Mouse (Mus musculus) MEL (cell line): ENCODE data around the gene App. TPM values are rescaled to one million over a fixed set of nuclear protein-coding genes. Genes with fewer than 3 reads are reported as not detected.

Source experiments
- DNase-seq: peaks from one replicate; pipeline ENCODE4 v3.0.0; 2011; ENCODE audit warnings: low read depth, low spot score
- H3K27ac ChIP-seq: 2 replicates; pipeline ENCODE4 v1.5.1; 2012; ENCODE audit warnings: low read depth, mild to moderate bottlenecking, control low read depth, low read length, moderate library complexity; ENCODE audit not compliant: control insufficient read depth
- H3K27me3 ChIP-seq, 2 experiments: fragments of 150-350 bp in 1 of 2; sonication (generic) in 1 of 2; 2 replicates each; pipeline ENCODE4 v1.6.1; 2012; ENCODE audit warnings: low read length in 2 of 2, mild to moderate bottlenecking in 2 of 2, improper control_type of control experiment in 1 of 2, moderate library complexity in 1 of 2; ENCODE audit not compliant: insufficient read depth in 2 of 2, control insufficient read depth in 1 of 2
- H3K36me3 ChIP-seq, 2 experiments: 2 replicates each; pipeline ENCODE4 v1.6.1; 2012 to 2014; ENCODE audit warnings: low read length in 2 of 2, improper control_type of control experiment in 1 of 2, inconsistent platforms in 1 of 2, mild to moderate bottlenecking in 1 of 2; ENCODE audit not compliant: insufficient read depth in 2 of 2, control insufficient read depth in 1 of 2
- H3K4me1 ChIP-seq, 2 experiments: fragments of 150-350 bp in 1 of 2; sonication (generic) in 1 of 2; 2 replicates each; pipeline ENCODE4 v1.6.1; 2012; ENCODE audit warnings: low read length in 2 of 2, improper control_type of control experiment in 1 of 2, mild to moderate bottlenecking in 1 of 2; ENCODE audit not compliant: insufficient read depth in 2 of 2, control insufficient read depth in 1 of 2
- H3K4me3 ChIP-seq, 2 experiments: fragments of 150-350 bp in 1 of 2; sonication (generic) in 1 of 2; 2 replicates each; pipeline ENCODE4 v1.5.1; 2012; ENCODE audit warnings: low read depth in 2 of 2, low read length in 2 of 2, mild to moderate bottlenecking in 2 of 2, moderate library complexity in 2 of 2, control low read depth in 1 of 2, improper control_type of control experiment in 1 of 2; ENCODE audit not compliant: control insufficient read depth in 1 of 2, insufficient read depth in 1 of 2
- H3K79me2 ChIP-seq: 2 replicates; pipeline ENCODE4 v1.6.1; 2012; ENCODE audit warnings: mild to moderate bottlenecking, low read length, moderate library complexity; ENCODE audit not compliant: control insufficient read depth, poor library complexity, insufficient read depth
- H3K9ac ChIP-seq: 2 replicates; pipeline ENCODE4 v1.6.1; 2012; ENCODE audit warnings: low read depth, mild to moderate bottlenecking, control low read depth, low read length, moderate library complexity; ENCODE audit not compliant: control insufficient read depth, poor library complexity, severe bottlenecking
- H3K9me3 ChIP-seq: fragments of 150-350 bp; sonication (generic); replicated peaks from 2 replicates; pipeline ENCODE4 v1.6.1; 2012; ENCODE audit warnings: mild to moderate bottlenecking, low read length, improper control_type of control experiment, moderate library complexity; ENCODE audit not compliant: insufficient read depth
- CHD1 ChIP-seq: IDR thresholded peaks from 2 replicates; pipeline ENCODE4 v1.6.1; 2012; ENCODE audit warnings: low read depth, mild to moderate bottlenecking, inconsistent platforms, low read length, improper control_type of control experiment
- CHD2 ChIP-seq: IDR thresholded peaks from 2 replicates; pipeline ENCODE4 v1.6.1; 2011; ENCODE audit warnings: low read length, improper control_type of control experiment
- CTCF ChIP-seq, 3 experiments: IDR thresholded peaks in 2 of 3; conservative IDR thresholded peaks in 1 of 3; 2 replicates each; pipeline ENCODE4 v1.5.1; 2011 to 2012; ENCODE audit warnings: low read length in 3 of 3, low read depth in 2 of 3, mild to moderate bottlenecking in 2 of 3, improper control_type of control experiment in 1 of 3, inconsistent platforms in 1 of 3, mixed read lengths in 1 of 3, moderate library complexity in 1 of 3; ENCODE audit not compliant: control insufficient read depth in 1 of 3, insufficient read depth in 1 of 3, poor library complexity in 1 of 3, severe bottlenecking in 1 of 3
- ELF1 ChIP-seq: IDR thresholded peaks from 2 replicates; pipeline ENCODE4 v1.6.1; 2014; ENCODE audit warnings: low read depth, mild to moderate bottlenecking, inconsistent platforms, low read length, improper control_type of control experiment, moderate library complexity
- HCFC1 ChIP-seq: IDR thresholded peaks from 2 replicates; pipeline ENCODE4 v1.6.1; 2012; ENCODE audit warnings: low read depth, mild to moderate bottlenecking, inconsistent platforms, low read length, improper control_type of control experiment, moderate library complexity
- KAT2A ChIP-seq: conservative IDR thresholded peaks from 2 replicates; pipeline ENCODE4 v1.6.1; 2012; ENCODE audit warnings: low read depth, low read length, improper control_type of control experiment, inconsistent platforms
- MAFK ChIP-seq: IDR thresholded peaks from 2 replicates; pipeline ENCODE4 v1.6.1; 2011; ENCODE audit warnings: low read depth, mild to moderate bottlenecking, low read length, improper control_type of control experiment, borderline replicate concordance
- MAX ChIP-seq: IDR thresholded peaks from 2 replicates; pipeline ENCODE4 v1.6.1; 2011; ENCODE audit warnings: low read length, improper control_type of control experiment
- MAZ ChIP-seq: IDR thresholded peaks from 2 replicates; pipeline ENCODE4 v1.6.1; 2012; ENCODE audit warnings: low read depth, mild to moderate bottlenecking, inconsistent platforms, low read length, improper control_type of control experiment
- MEF2A ChIP-seq: IDR thresholded peaks from 2 replicates; pipeline ENCODE4 v1.6.1; 2014; ENCODE audit warnings: low read depth, mild to moderate bottlenecking, inconsistent platforms, low read length, improper control_type of control experiment; ENCODE audit not compliant: poor library complexity, insufficient replicate concordance, severe bottlenecking; ENCODE audit errors: extremely low read depth
- MYC ChIP-seq: IDR thresholded peaks from 2 replicates; pipeline ENCODE4 v1.6.1; 2011; ENCODE audit warnings: low read depth, mild to moderate bottlenecking, low read length, improper control_type of control experiment, moderate library complexity
- RAD21 ChIP-seq: IDR thresholded peaks from 2 replicates; pipeline ENCODE4 v1.6.1; 2011; ENCODE audit warnings: mild to moderate bottlenecking, low read depth, low read length, improper control_type of control experiment
- SIN3A ChIP-seq: IDR thresholded peaks from 2 replicates; pipeline ENCODE4 v1.6.1; 2012; ENCODE audit warnings: low read length, improper control_type of control experiment, inconsistent platforms
- TBP ChIP-seq: IDR thresholded peaks from 2 replicates; pipeline ENCODE4 v1.8.0; 2011; ENCODE audit warnings: low read depth, low read length, improper control_type of control experiment
- TCF12 ChIP-seq: IDR thresholded peaks from 2 replicates; pipeline ENCODE4 v1.6.1; 2014; ENCODE audit warnings: low read depth, mild to moderate bottlenecking, inconsistent platforms, low read length, improper control_type of control experiment, moderate library complexity
- USF1 ChIP-seq: IDR thresholded peaks from 2 replicates; pipeline ENCODE4 v1.6.1; 2014; ENCODE audit warnings: low read depth, mild to moderate bottlenecking, inconsistent platforms, low read length, improper control_type of control experiment, moderate library complexity
- ZC3H11A ChIP-seq: IDR thresholded peaks from 2 replicates; pipeline ENCODE4 v1.6.1; 2012; ENCODE audit warnings: low read depth, mild to moderate bottlenecking, inconsistent platforms, low read length, improper control_type of control experiment
- ZKSCAN1 ChIP-seq: IDR thresholded peaks from 2 replicates; pipeline ENCODE4 v1.6.1; 2012; ENCODE audit warnings: low read depth, mild to moderate bottlenecking, inconsistent platforms, low read length, improper control_type of control experiment, moderate library complexity
- ZMIZ1 ChIP-seq: IDR thresholded peaks from 2 replicates; pipeline ENCODE4 v1.6.1; 2012; ENCODE audit warnings: low read depth, mild to moderate bottlenecking, inconsistent platforms, low read length, improper control_type of control experiment, moderate library complexity
- ZNF384 ChIP-seq: IDR thresholded peaks from 2 replicates; pipeline ENCODE4 v1.6.1; 2012; ENCODE audit warnings: low read depth, mild to moderate bottlenecking, inconsistent platforms, low read length, improper control_type of control experiment
- polyA plus RNA-seq, 2 experiments: library from polyadenylated mRNA; stranded (reverse) in 1 of 2; unstranded in 1 of 2; fragments of >175 nt in 1 of 2; fragments of >200 nt in 1 of 2; gene quantifications; 2 replicates each; pipeline versions ENCODE4 v1.2.1 to v1.2.4; 2012; ENCODE audit warnings: low replicate concordance in 2 of 2, low read depth in 1 of 2; ENCODE audit not compliant: insufficient read length in 2 of 2, insufficient read depth in 1 of 2, missing spikeins in 1 of 2
- total RNA-seq: library from RNA; depleted of rRNA; stranded (reverse); fragments of 300-350 nt; gene quantifications from 2 replicates; pipeline ENCODE4 v1.2.3, GENCODE M21; 2012

App gene
- total and polyA plus RNA-seq, 3 experiments, result not detected

GRCm38 (mm10) chr16:85075330-85075729 is 98.2 kb downstream of the App start:
- no peaks in the 10 kb centered on the region for H3K9me3 ChIP-seq
- TF ChIP-seq MAZ (no peak), RAD21 (no peak), ZKSCAN1 (no peak)
- no peaks in the 10 kb centered on the region for H3K4me1 ChIP-seq
- H3K27me3 ChIP-seq, result no peaks in the 10 kb centered on the region
- no peak for DNase-seq
- no peaks in the 10 kb centered on the region for H3K79me2 ChIP-seq
- no peak overlapping the region for H3K27ac ChIP-seq
- H3K36me3 ChIP-seq, result no peaks in the 10 kb centered on the region
- no peak overlapping the region for H3K4me3 ChIP-seq
- H3K9ac ChIP-seq, result no peak overlapping the region

DNA sequence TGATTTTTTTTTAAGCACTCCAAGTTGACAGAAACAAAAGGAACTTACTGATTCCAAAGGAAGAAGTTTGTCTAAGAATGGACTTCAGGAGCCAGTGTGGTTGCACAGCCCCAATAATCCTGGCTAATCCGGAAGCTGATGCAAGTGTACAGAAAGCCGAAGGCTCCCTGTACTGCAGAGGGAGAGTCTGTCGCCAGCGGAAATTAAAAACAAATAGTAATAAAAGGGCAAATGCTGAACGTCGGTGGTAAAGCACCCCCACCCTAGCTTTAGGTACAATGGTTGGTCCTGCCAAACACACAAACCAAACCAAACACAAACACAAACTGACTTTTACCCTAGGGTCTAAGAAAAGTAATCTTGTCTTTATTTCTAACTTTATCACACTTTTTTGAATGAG is 98.7 kb downstream of the App start:
- TF ChIP-seq MAFK, result no peak
- no peak for TF ChIP-seq CHD1
- TF ChIP-seq KAT2A, result no peak
- TF ChIP-seq MAX, result no peak
- no peak for TF ChIP-seq MEF2A
- TF ChIP-seq ZKSCAN1, result no peak
- TF ChIP-seq TBP, result no peak
- TF ChIP-seq USF1, result no peak
- TF ChIP-seq ZNF384, result no peak
- TF ChIP-seq MYC, result no peak
- TF ChIP-seq HCFC1, result no peak
- TF ChIP-seq ZC3H11A, result no peak
- TF ChIP-seq ELF1, result no peak
- TF ChIP-seq SIN3A, result no peak
- no peak for TF ChIP-seq CHD2
- TF ChIP-seq CTCF (IDR thresholded peaks at IDR 0.05 in 2 of 3, conservative IDR thresholded peaks at IDR 0.05 in 1 of 3; ENCODE audit: control insufficient read depth in 1 of 3, insufficient read depth in 1 of 3, low read depth in 2 of 3, low read length in 3 of 3, poor library complexity in 1 of 3, severe bottlenecking in 1 of 3), result no peak
- TF ChIP-seq ZMIZ1, result no peak
- no peak for TF ChIP-seq TCF12
- Histone ChIP-seq H3K79me2 (no peaks in the 10 kb centered on the region), H3K27ac (no peak overlapping the region)

More for the DNA sequence above, 98.7 kb downstream of the App start:
- H3K4me3 ChIP-seq, result no peak overlapping the region
- no peaks in the 10 kb centered on the region for H3K27me3 ChIP-seq
- H3K9me3 ChIP-seq, result no peaks in the 10 kb centered on the region
- H3K4me1 ChIP-seq, result no peaks in the 10 kb centered on the region
- no peak overlapping the region for H3K9ac ChIP-seq
- DNase-seq, result no peak
- no peaks in the 10 kb centered on the region for H3K36me3 ChIP-seq
